Mouse (Mus musculus): Measurements from ENCODE around the gene 5530401A14Rik. TPM values are rescaled to one million over a fixed set of nuclear protein-coding genes. Genes with fewer than 3 reads are reported as not detected.

The 5530401A14Rik gene
- 0.04 and 0.05 TPM in 2 replicates for polyA plus RNA-seq (2015; fragmentation: Nextera tagmentation; extraction: Ambion mirVana)

- Histone ChIP-seq H3K4me3 (ENCODE audit: low read depth, low read length) (no peak within 1 kb of the TSS), H3K36me3 (ENCODE audit: control insufficient read depth, insufficient read depth) (no peaks in the 10 kb centered on the region), H3K4me1 (replicated peaks; ENCODE audit: control insufficient read depth, insufficient read depth, low read length) (no peaks in the 10 kb centered on the region), H3K4me2 (replicated peaks; ENCODE audit: low read depth) (no peak within 1 kb of the TSS), H3K9ac (ENCODE audit: low read depth, low read length) (no peak within 1 kb of the TSS), H3K27me3 (replicated peaks; ENCODE audit: control insufficient read depth, insufficient read depth, low read length) (no peaks in the 10 kb centered on the region), H3K27ac (ENCODE audit: low read depth, low read length) (no peak within 1 kb of the TSS), H3K9me3 (ENCODE audit: control insufficient read depth) (no peaks in the 10 kb centered on the region)
- 28% methylated on average over 4 of the region's 4 CpGs for WGBS
- no peak for ATAC-seq
- TF ChIP-seq CTCF (IDR thresholded peaks at IDR 0.05; ENCODE audit: low read depth): no peak
Measured at GRCm38 (mm10) chr11:81860250-81860972, at the start of gene 5530401A14Rik. Gene 5530401A14Rik (plus strand): TSS chr11:81860673.

DNA sequence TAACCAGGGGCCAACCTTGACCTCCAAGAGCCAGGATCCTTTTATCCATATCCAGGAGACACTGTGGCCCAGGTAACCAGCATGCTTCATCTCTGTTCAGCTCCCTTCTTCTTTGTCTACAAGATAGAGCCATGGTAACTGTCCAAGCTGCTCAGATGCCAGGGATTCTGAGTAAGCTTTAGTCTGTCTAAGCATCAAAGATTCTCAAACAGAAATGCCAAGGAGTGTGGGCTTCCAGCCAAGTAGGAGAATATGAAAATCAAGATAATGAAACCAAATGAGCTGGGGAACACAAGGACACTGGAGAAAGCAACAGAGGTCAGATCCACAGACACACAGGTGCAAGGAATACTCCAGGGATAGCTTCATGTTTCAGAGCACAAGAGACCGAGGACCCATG is 45.7 kb upstream of the 5530401A14Rik start:
- Histone ChIP-seq H3K27me3 (replicated peaks; ENCODE audit: control insufficient read depth, insufficient read depth, low read length) (no peaks in the 10 kb centered on the region), H3K4me2 (replicated peaks; ENCODE audit: low read depth) (no peak overlapping the region), H3K9ac (ENCODE audit: low read depth, low read length) (no peak overlapping the region), H3K36me3 (ENCODE audit: control insufficient read depth, insufficient read depth) (no peaks in the 10 kb centered on the region), H3K4me3 (ENCODE audit: low read depth, low read length) (no peak overlapping the region), H3K9me3 (ENCODE audit: control insufficient read depth) (no peaks in the 10 kb centered on the region), H3K4me1 (replicated peaks; ENCODE audit: control insufficient read depth, insufficient read depth, low read length) (no peaks in the 10 kb centered on the region), H3K27ac (ENCODE audit: low read depth, low read length) (no peak overlapping the region)
- no peak for ATAC-seq
- 85% methylated on average over 1 of the region's 1 CpGs for WGBS
- TF ChIP-seq CTCF (IDR thresholded peaks at IDR 0.05; ENCODE audit: low read depth): no peak

GRCm38 (mm10) chr11:81816531-81816930 is 43.9 kb upstream of the 5530401A14Rik start:
- Histone ChIP-seq H3K27ac (ENCODE audit: low read depth, low read length) (no peak overlapping the region), H3K4me3 (ENCODE audit: low read depth, low read length) (no peak overlapping the region), H3K4me1 (replicated peaks; ENCODE audit: control insufficient read depth, insufficient read depth, low read length) (no peaks in the 10 kb centered on the region), H3K9me3 (ENCODE audit: control insufficient read depth) (no peaks in the 10 kb centered on the region), H3K36me3 (ENCODE audit: control insufficient read depth, insufficient read depth) (no peaks in the 10 kb centered on the region), H3K27me3 (replicated peaks; ENCODE audit: control insufficient read depth, insufficient read depth, low read length) (no peaks in the 10 kb centered on the region), H3K9ac (ENCODE audit: low read depth, low read length) (no peak overlapping the region), H3K4me2 (replicated peaks; ENCODE audit: low read depth) (no peak overlapping the region)
- ATAC-seq: no peak
- 67% methylated on average over 5 of the region's 5 CpGs for WGBS
- no peak for TF ChIP-seq CTCF (IDR thresholded peaks at IDR 0.05; ENCODE audit: low read depth)

- H3K36me3 ChIP-seq (ENCODE audit: control insufficient read depth, insufficient read depth): no peaks in the 10 kb centered on the region
- H3K9me3 ChIP-seq (ENCODE audit: control insufficient read depth): no peaks in the 10 kb centered on the region
- H3K4me1 ChIP-seq (replicated peaks; ENCODE audit: control insufficient read depth, insufficient read depth, low read length): no peaks in the 10 kb centered on the region
- TF ChIP-seq CTCF (IDR thresholded peaks at IDR 0.05; ENCODE audit: low read depth): no peak
- H3K4me2 ChIP-seq (replicated peaks; ENCODE audit: low read depth): no peak overlapping the region
- no peak for ATAC-seq
- no peak overlapping the region for H3K4me3 ChIP-seq (ENCODE audit: low read depth, low read length)
- H3K27me3 ChIP-seq (replicated peaks; ENCODE audit: control insufficient read depth, insufficient read depth, low read length): no peaks in the 10 kb centered on the region
- H3K27ac ChIP-seq (ENCODE audit: low read depth, low read length): no peak overlapping the region
- 55% methylated on average over 1 of the region's 1 CpGs for WGBS
- H3K9ac ChIP-seq (ENCODE audit: low read depth, low read length): no peak overlapping the region
Measured at GRCm38 (mm10) chr11:81832381-81832780, 28.1 kb upstream of the 5530401A14Rik start.

DNA sequence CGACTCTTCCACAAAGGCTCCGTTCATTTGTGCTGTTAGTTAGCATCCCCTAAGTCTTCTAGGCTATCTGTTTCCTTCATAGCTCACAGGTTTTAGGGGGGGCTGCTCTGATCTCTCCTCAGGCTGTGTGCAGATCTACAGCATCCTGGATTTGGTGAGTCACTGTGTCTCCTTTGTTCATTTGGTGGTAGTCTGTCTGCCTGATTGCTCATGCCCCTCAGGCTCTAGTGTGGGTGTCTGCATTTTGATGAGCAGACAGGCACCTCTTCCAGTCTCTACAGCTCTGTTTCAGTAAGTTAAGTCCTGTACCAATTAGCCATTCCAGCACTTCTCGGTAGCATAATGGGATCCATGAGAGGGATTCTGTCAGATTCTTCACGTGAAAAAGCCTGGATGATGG is 22.0 kb upstream of the 5530401A14Rik start:
- H3K4me3 ChIP-seq (ENCODE audit: low read depth, low read length): no peak overlapping the region
- no peak overlapping the region for H3K27ac ChIP-seq (ENCODE audit: low read depth, low read length)
- no peaks in the 10 kb centered on the region for H3K4me1 ChIP-seq (replicated peaks; ENCODE audit: control insufficient read depth, insufficient read depth, low read length)
- no peak for TF ChIP-seq CTCF (IDR thresholded peaks at IDR 0.05; ENCODE audit: low read depth)
- H3K9ac ChIP-seq (ENCODE audit: low read depth, low read length): no peak overlapping the region
- H3K9me3 ChIP-seq (ENCODE audit: control insufficient read depth): no peaks in the 10 kb centered on the region
- no peaks in the 10 kb centered on the region for H3K27me3 ChIP-seq (replicated peaks; ENCODE audit: control insufficient read depth, insufficient read depth, low read length)
- WGBS: 83% methylated on average over 4 of the region's 4 CpGs
- H3K4me2 ChIP-seq (replicated peaks; ENCODE audit: low read depth): no peak overlapping the region
- no peak for ATAC-seq
- H3K36me3 ChIP-seq (ENCODE audit: control insufficient read depth, insufficient read depth): no peaks in the 10 kb centered on the region

DNA sequence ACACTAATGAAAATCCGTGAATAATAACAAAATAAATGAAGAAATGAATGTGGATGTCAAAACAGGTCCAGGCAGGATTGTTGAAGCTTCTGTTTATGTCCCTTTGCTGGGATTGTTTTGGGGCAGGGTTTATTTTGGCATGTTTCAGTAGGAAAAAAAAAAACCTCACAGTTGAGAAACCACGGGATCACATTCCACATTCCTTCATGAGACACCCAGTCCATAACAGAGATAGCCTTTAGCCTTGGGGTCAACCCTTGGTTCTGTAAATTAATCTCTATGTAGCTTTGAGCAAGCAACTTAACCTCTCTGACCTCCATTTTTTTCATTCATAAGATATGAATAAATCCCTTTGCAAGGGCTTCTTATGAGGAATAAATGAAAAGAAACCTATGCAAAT is 19.5 kb upstream of the 5530401A14Rik start:
- TF ChIP-seq CTCF (IDR thresholded peaks at IDR 0.05; ENCODE audit: low read depth): no peak
- Histone ChIP-seq H3K4me2 (replicated peaks; ENCODE audit: low read depth) (no peak overlapping the region), H3K27me3 (replicated peaks; ENCODE audit: control insufficient read depth, insufficient read depth, low read length) (no peaks in the 10 kb centered on the region), H3K9me3 (ENCODE audit: control insufficient read depth) (no peaks in the 10 kb centered on the region), H3K4me3 (ENCODE audit: low read depth, low read length) (no peak overlapping the region), H3K36me3 (ENCODE audit: control insufficient read depth, insufficient read depth) (no peaks in the 10 kb centered on the region), H3K27ac (ENCODE audit: low read depth, low read length) (no peak overlapping the region), H3K9ac (ENCODE audit: low read depth, low read length) (no peak overlapping the region), H3K4me1 (replicated peaks; ENCODE audit: control insufficient read depth, insufficient read depth, low read length) (no peaks in the 10 kb centered on the region)
- ATAC-seq: no peak
- 37% methylated on average over 2 of the region's 2 CpGs for WGBS
